ENCODE assay signal across 8 mouse cellular contexts in the genomic region with DNA sequence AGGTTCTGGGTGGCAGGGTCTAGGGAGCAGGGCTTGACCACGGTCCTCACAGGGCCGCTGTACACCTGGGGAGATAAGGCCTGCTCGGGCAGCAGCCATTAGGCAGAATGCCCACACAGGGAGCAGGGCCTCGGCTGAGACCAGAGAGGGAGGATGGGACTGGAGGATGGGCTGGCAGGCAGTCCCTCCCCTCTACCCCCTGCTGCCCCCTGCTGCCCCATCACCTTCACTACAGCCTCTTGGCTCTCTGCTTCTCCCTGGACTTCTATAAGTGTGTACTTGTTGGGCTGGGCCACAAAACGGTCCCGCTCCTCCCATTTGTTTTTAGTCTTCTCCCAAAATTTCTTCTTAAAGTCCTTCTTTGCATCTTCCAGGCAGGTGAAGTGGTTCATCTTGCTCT. TPM values are rescaled to one million over a fixed set of nuclear protein-coding genes. Genes with fewer than 3 reads are reported as not detected.
A peak's percentile ranks its signal among the peaks of the same experiment; 100 is the strongest.
DNase-seq lines count a peak whose midpoint lies in the region; ATAC-seq lines count a peak whose summit lies in the region.

No protein-coding gene starts in this region.

- no peak overlapping the region for H3K27ac ChIP-seq in embryonic facial prominence, embryonic 15.5 days (replicated peaks)
- peak overlapping the region; percentile 73 for H3K27ac ChIP-seq in limb, embryonic 10.5 days
- no peak overlapping the region for H3K27ac ChIP-seq in stomach, embryonic 16.5 days (ENCODE audit: low read length)

- no peak overlapping the region; the same call in 1 of the 2 replicates for H3K4me3 ChIP-seq in embryonic facial prominence, embryonic 15.5 days (replicated peaks)
- no peak overlapping the region for H3K4me3 ChIP-seq in limb, embryonic 10.5 days
- no peak overlapping the region for H3K4me3 ChIP-seq in stomach, embryonic 16.5 days (replicated peaks; ENCODE audit: low read length)

- no peak overlapping the region for H3K9ac ChIP-seq in embryonic facial prominence, embryonic 15.5 days
- peak overlapping the region; percentile 55 for H3K9ac ChIP-seq in stomach, embryonic 16.5 days (ENCODE audit: low read length)

- intact Hi-C loops in heart, postnatal 25 days (cut with DNase I): loop anchor here (2.0 kb wide), 1 partner anchor 188 kb away; no protein-coding TSS in a partner anchor

- 7% methylated on average over 6 of the region's 6 CpGs for WGBS in embryonic facial prominence, embryonic 15.5 days
- WGBS in limb, embryonic 10.5 days: 10% methylated on average over 6 of the region's 6 CpGs
- 5% methylated on average over 6 of the region's 6 CpGs for WGBS in stomach, embryonic 16.5 days

- H3K36me3 ChIP-seq in embryonic facial prominence, embryonic 15.5 days: peaks cover 3% of the 10 kb centered on the region
- H3K36me3 ChIP-seq in limb, embryonic 10.5 days: peaks cover 5% of the 10 kb centered on the region
- no peaks in the 10 kb centered on the region for H3K36me3 ChIP-seq in stomach, embryonic 16.5 days (ENCODE audit: control insufficient read depth, insufficient read depth, low read length)

- H3K27me3 ChIP-seq in embryonic facial prominence, embryonic 15.5 days: no peaks in the 10 kb centered on the region
- H3K27me3 ChIP-seq in limb, embryonic 10.5 days (ENCODE audit: low read depth, poor library complexity, severe bottlenecking): 0 out of 2 replicates have a peak, but pooled peaks cover 9% of the 10 kb centered on the region
- H3K27me3 ChIP-seq in stomach, embryonic 16.5 days (ENCODE audit: control insufficient read depth, insufficient read depth, low read length): no peaks in the 10 kb centered on the region

- H3K4me2 ChIP-seq in embryonic facial prominence, embryonic 15.5 days (replicated peaks): peak overlapping the region; percentile 24; the same call in 1 of the 2 replicates
- H3K4me2 ChIP-seq in stomach, embryonic 16.5 days (ENCODE audit: low read depth, low read length): 0 out of 2 replicates have a peak overlapping the region, but pooled peaks have one; percentile 5

- H3K9me3 ChIP-seq in embryonic facial prominence, embryonic 15.5 days (replicated peaks): no peaks in the 10 kb centered on the region
- no peaks in the 10 kb centered on the region for H3K9me3 ChIP-seq in limb, embryonic 10.5 days (replicated peaks)
- H3K9me3 ChIP-seq in stomach, embryonic 16.5 days (replicated peaks; ENCODE audit: control insufficient read depth, low read length): no peaks in the 10 kb centered on the region

- DNase-seq in heart, adult 11 months: peak; percentile 98
- DNase-seq in heart, adult 8-10 months (ENCODE audit: low spot score): no peak
- DNase-seq in adrenal gland, postnatal 36 days: peak; percentile 74 to 84
- peak; percentile 44 for DNase-seq in heart, postnatal 25 days (ENCODE audit: low spot score)
- DNase-seq in limb, embryonic 10.5 days (ENCODE audit: low spot score): peak; percentile 78

- peaks cover 63% of the 10 kb centered on the region for H3K4me1 ChIP-seq in embryonic facial prominence, embryonic 15.5 days
- H3K4me1 ChIP-seq in limb, embryonic 10.5 days: peaks cover 59% of the 10 kb centered on the region
- peaks cover 40% of the 10 kb centered on the region for H3K4me1 ChIP-seq in stomach, embryonic 16.5 days (ENCODE audit: control insufficient read depth, insufficient read depth, low read length)

- no peak for ATAC-seq in embryonic facial prominence, embryonic 15.5 days (ENCODE audit: insufficient number of reproducible peaks, low FRiP score, low TSS enrichment, low read depth)
- ATAC-seq in monocyte, adult 5-6 weeks (replicated peaks; ENCODE audit: insufficient number of reproducible peaks, low FRiP score, low TSS enrichment, poor library complexity, severe bottlenecking): peak; percentile 20; the same call in 1 of the 2 replicates
- ATAC-seq in stomach, embryonic 16.5 days (ENCODE audit: insufficient read depth, low FRiP score): no peak

RNA-seq across cellular contexts. Expression of a gene that starts 1.3 kb away (rescaled TPM):
- 10 to 100 TPM; 22.5 to 28.3 (median 24.1) TPM for total RNA-seq in heart, adult 8-10 months (2022)
- total RNA-seq in adrenal gland, postnatal 36 days (2021): 10 to 100 TPM; 28.0 to 37.2 TPM
- 44.2 and 44.9 TPM in 2 replicates for polyA plus RNA-seq in embryonic facial prominence, embryonic 15.5 days (2015; fragmentation: Nextera tagmentation; extraction: Ambion mirVana)
- total RNA-seq in heart, postnatal 25 days (2021): 10 to 100 TPM; 19.7 to 23.5 TPM
- 81.6 and 110 TPM in 2 replicates for polyA plus RNA-seq in limb, embryonic 10.5 days (2016; fragmentation: Nextera tagmentation; extraction: Ambion mirVana)
- total RNA-seq in monocyte, adult 5-6 weeks (2017): 27.1 to 41.0 TPM (median 35.1 TPM) in 3 replicates
- polyA plus RNA-seq in stomach, embryonic 16.5 days (2015; fragmentation: Nextera tagmentation; extraction: Ambion mirVana): 40.8 and 42.6 TPM in 2 replicates

RNA-seq across cellular contexts. Expression of a gene that starts 2.3 kb away (rescaled TPM):
- 10 to 100 TPM; 32.5 to 56.0 (median 41.7) TPM for total RNA-seq in heart, adult 8-10 months (2022)
- 10 to 100 TPM; 37.8 to 55.4 TPM for total RNA-seq in adrenal gland, postnatal 36 days (2021)
- 6.8 and 8.5 TPM in 2 replicates for polyA plus RNA-seq in embryonic facial prominence, embryonic 15.5 days (2015; fragmentation: Nextera tagmentation; extraction: Ambion mirVana)
- 10 to 100 TPM; 30.1 to 33.5 TPM for total RNA-seq in heart, postnatal 25 days (2021)
- polyA plus RNA-seq in limb, embryonic 10.5 days (2016; fragmentation: Nextera tagmentation; extraction: Ambion mirVana): 1.9 and 2.3 TPM in 2 replicates
- total RNA-seq in monocyte, adult 5-6 weeks (2017): 40.5 to 57.0 TPM (median 45.9 TPM) in 3 replicates
- 6.2 and 6.7 TPM in 2 replicates for polyA plus RNA-seq in stomach, embryonic 16.5 days (2015; fragmentation: Nextera tagmentation; extraction: Ambion mirVana)

RNA-seq across cellular contexts. Expression of a gene that starts 8.7 kb away (rescaled TPM):
- under 1 TPM in 1 of 4 experiments, not detected in 3; 0.19 TPM for total RNA-seq in heart, adult 8-10 months (2022)
- total RNA-seq in adrenal gland, postnatal 36 days (2021): under 1 TPM in 1 of 2 experiments, not detected in 1; 0.13 TPM
- 0.57 and 0.64 TPM in 2 replicates for polyA plus RNA-seq in embryonic facial prominence, embryonic 15.5 days (2015; fragmentation: Nextera tagmentation; extraction: Ambion mirVana)
- not detected for total RNA-seq in heart, postnatal 25 days (2021)
- polyA plus RNA-seq in limb, embryonic 10.5 days (2016; fragmentation: Nextera tagmentation; extraction: Ambion mirVana): 0.16 and 0.59 TPM in 2 replicates
- total RNA-seq in monocyte, adult 5-6 weeks (2017): 0.48 TPM in 1 of 3 replicates, not detected in the others
- polyA plus RNA-seq in stomach, embryonic 16.5 days (2015; fragmentation: Nextera tagmentation; extraction: Ambion mirVana): 0.19 and 0.26 TPM in 2 replicates

RNA-seq across cellular contexts. Expression of a gene that starts 21.4 kb away (rescaled TPM):
- total RNA-seq in heart, adult 8-10 months (2022): 10 to 100 TPM; 72.2 to 76.0 (median 74.5) TPM
- total RNA-seq in adrenal gland, postnatal 36 days (2021): 10 to 100 TPM; 20.2 to 27.7 TPM
- 115 and 117 TPM in 2 replicates for polyA plus RNA-seq in embryonic facial prominence, embryonic 15.5 days (2015; fragmentation: Nextera tagmentation; extraction: Ambion mirVana)
- total RNA-seq in heart, postnatal 25 days (2021): 10 to 100 TPM; 70.7 to 81.8 TPM
- polyA plus RNA-seq in limb, embryonic 10.5 days (2016; fragmentation: Nextera tagmentation; extraction: Ambion mirVana): 275 and 316 TPM in 2 replicates
- 1.2 to 9.7 TPM (median 2.7 TPM) in 3 replicates for total RNA-seq in monocyte, adult 5-6 weeks (2017)
- polyA plus RNA-seq in stomach, embryonic 16.5 days (2015; fragmentation: Nextera tagmentation; extraction: Ambion mirVana): 39.4 and 42.5 TPM in 2 replicates

RNA-seq across cellular contexts. Expression of a gene that starts 25.3 kb away (rescaled TPM):
- not detected for total RNA-seq in heart, adult 8-10 months (2022)
- not detected for total RNA-seq in adrenal gland, postnatal 36 days (2021)
- not detected in 2 replicates for polyA plus RNA-seq in embryonic facial prominence, embryonic 15.5 days (2015; fragmentation: Nextera tagmentation; extraction: Ambion mirVana)
- not detected for total RNA-seq in heart, postnatal 25 days (2021)
- not detected in 2 replicates for polyA plus RNA-seq in limb, embryonic 10.5 days (2016; fragmentation: Nextera tagmentation; extraction: Ambion mirVana)
- total RNA-seq in monocyte, adult 5-6 weeks (2017): not detected in 3 replicates
- not detected in 2 replicates for polyA plus RNA-seq in stomach, embryonic 16.5 days (2015; fragmentation: Nextera tagmentation; extraction: Ambion mirVana)
